Mouse (Mus musculus): ENCODE data around the gene H2al1m.
"Not testable (repeated sequence)": the region's sequence is repeated elsewhere in the genome, so short reads cannot be mapped to it uniquely, and the experiment has no call there.

H2al1m gene

GRCm38 (mm10) chrX:9283464-9283863 lies at the start of gene H2al1m:
H2al1m (plus strand) TSS chrX:9283764.
- not testable (repeated sequence) for DNase-seq (ENCODE audit: low read depth, low spot score)

- no peak for DNase-seq (ENCODE audit: low read depth, low spot score)
These were observed 42.6 kb upstream of the H2al1m start for GRCm38 (mm10) chrX:9240737-9241591.

- no peak for DNase-seq (ENCODE audit: low read depth, low spot score)
These were observed 40.1 kb upstream of the H2al1m start for GRCm38 (mm10) chrX:9243381-9243864.

GRCm38 (mm10) chrX:9244603-9245336 lies 38.8 kb upstream of the H2al1m start:
- DNase-seq (ENCODE audit: low read depth, low spot score), result no peak

- no peak for DNase-seq (ENCODE audit: low read depth, low spot score)
These were observed 34.7 kb upstream of the H2al1m start for GRCm38 (mm10) chrX:9248911-9249310.

GRCm38 (mm10) chrX:9253990-9254389 lies 29.6 kb upstream of the H2al1m start:
- no peak for DNase-seq (ENCODE audit: low read depth, low spot score)

- no peak for DNase-seq (ENCODE audit: low read depth, low spot score)
These were observed 28.7 kb upstream of the H2al1m start for GRCm38 (mm10) chrX:9254901-9255300.

GRCm38 (mm10) chrX:9256766-9257165 lies 26.8 kb upstream of the H2al1m start, which contains the start of gene Gm14862:
Gm14862 (minus strand) TSS chrX:9256899.
- no peak for DNase-seq (ENCODE audit: low read depth, low spot score)

GRCm38 (mm10) chrX:9257831-9258230 lies 25.7 kb upstream of the H2al1m start:
- no peak for DNase-seq (ENCODE audit: low read depth, low spot score)

- no peak for DNase-seq (ENCODE audit: low read depth, low spot score)
These were observed 24.3 kb upstream of the H2al1m start for GRCm38 (mm10) chrX:9259267-9259666.

GRCm38 (mm10) chrX:9271112-9271511 lies 12.5 kb upstream of the H2al1m start:
- DNase-seq (ENCODE audit: low read depth, low spot score), result no peak

- no peak for DNase-seq (ENCODE audit: low read depth, low spot score)
These were observed 11.6 kb upstream of the H2al1m start for GRCm38 (mm10) chrX:9271947-9272459.

- no peak for DNase-seq (ENCODE audit: low read depth, low spot score)
These were observed 10.9 kb upstream of the H2al1m start, which contains the start of gene Xk for GRCm38 (mm10) chrX:9272460-9273361. Xk (plus strand) TSS chrX:9272756.

GRCm38 (mm10) chrX:9273377-9274002 lies 10.1 kb upstream of the H2al1m start:
- DNase-seq (ENCODE audit: low read depth, low spot score), result no peak

- no peak for DNase-seq (ENCODE audit: low read depth, low spot score)
These were observed 9.2 kb upstream of the H2al1m start for GRCm38 (mm10) chrX:9274321-9274720.

- not testable (repeated sequence) for DNase-seq (ENCODE audit: low read depth, low spot score)
These were observed 9.7 kb downstream of the H2al1m start for GRCm38 (mm10) chrX:9293140-9293829.

- no peak for DNase-seq (ENCODE audit: low read depth, low spot score)
These were observed 14.9 kb downstream of the H2al1m start for GRCm38 (mm10) chrX:9298413-9298864.

- DNase-seq (ENCODE audit: low read depth, low spot score), result no peak
These were observed 19.2 kb downstream of the H2al1m start for GRCm38 (mm10) chrX:9302791-9303190.

- no peak for DNase-seq (ENCODE audit: low read depth, low spot score)
These were observed 19.9 kb downstream of the H2al1m start for GRCm38 (mm10) chrX:9303455-9303854.

GRCm38 (mm10) chrX:9316457-9316856 lies 32.9 kb downstream of the H2al1m start:
- DNase-seq (ENCODE audit: low read depth, low spot score), result not testable (repeated sequence)

All from retina, adult 2 months (tissue).